Mouse (Mus musculus) embryonic fibroblast, embryonic 13.5 days (primary cell): ENCODE results near the gene Slc6a6.

Experiments
- CTCF ChIP-seq: IDR thresholded peaks from 2 replicates; pipeline ENCODE4 v1.5.1; 2011; ENCODE audit warnings: mild to moderate bottlenecking, control low read depth, low read length, moderate library complexity, borderline replicate concordance; ENCODE audit not compliant: insufficient read depth
- POLR2A ChIP-seq: IDR thresholded peaks from 2 replicates; pipeline ENCODE4 v1.6.1; 2011; ENCODE audit warnings: low read depth, mild to moderate bottlenecking, control low read depth, low read length, moderate library complexity

DNA sequence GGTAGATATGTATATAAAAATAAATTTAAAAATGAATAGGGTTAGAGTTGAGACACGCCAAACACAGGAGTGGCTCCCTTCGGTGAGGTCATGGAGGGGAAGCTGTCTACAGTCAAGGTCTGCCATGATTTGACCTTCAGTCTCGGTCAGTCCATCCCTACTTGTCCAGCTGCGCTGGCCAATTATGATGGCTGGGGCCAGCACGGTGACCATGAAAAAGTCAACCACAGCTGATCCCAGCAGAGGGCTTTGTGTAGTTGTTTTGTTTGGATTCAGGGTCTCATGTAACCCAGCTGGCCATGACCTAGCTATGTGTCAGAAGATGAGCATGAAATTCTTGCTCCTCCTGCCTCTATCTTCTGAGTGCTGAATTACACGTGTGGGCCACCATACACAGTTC, 21.6 kb upstream of the Slc6a6 start:
- TF ChIP-seq CTCF (no peak), POLR2A (no peak)
